Mouse (Mus musculus): Measurements from ENCODE around the gene Mettl25. TPM values are rescaled to one million over a fixed set of nuclear protein-coding genes. Genes with fewer than 3 reads are reported as not detected.

The Mettl25 gene
- 10.0 and 11.2 TPM in 2 replicates for polyA plus RNA-seq (2016; fragmentation: Nextera tagmentation; extraction: Ambion mirVana)

DNA sequence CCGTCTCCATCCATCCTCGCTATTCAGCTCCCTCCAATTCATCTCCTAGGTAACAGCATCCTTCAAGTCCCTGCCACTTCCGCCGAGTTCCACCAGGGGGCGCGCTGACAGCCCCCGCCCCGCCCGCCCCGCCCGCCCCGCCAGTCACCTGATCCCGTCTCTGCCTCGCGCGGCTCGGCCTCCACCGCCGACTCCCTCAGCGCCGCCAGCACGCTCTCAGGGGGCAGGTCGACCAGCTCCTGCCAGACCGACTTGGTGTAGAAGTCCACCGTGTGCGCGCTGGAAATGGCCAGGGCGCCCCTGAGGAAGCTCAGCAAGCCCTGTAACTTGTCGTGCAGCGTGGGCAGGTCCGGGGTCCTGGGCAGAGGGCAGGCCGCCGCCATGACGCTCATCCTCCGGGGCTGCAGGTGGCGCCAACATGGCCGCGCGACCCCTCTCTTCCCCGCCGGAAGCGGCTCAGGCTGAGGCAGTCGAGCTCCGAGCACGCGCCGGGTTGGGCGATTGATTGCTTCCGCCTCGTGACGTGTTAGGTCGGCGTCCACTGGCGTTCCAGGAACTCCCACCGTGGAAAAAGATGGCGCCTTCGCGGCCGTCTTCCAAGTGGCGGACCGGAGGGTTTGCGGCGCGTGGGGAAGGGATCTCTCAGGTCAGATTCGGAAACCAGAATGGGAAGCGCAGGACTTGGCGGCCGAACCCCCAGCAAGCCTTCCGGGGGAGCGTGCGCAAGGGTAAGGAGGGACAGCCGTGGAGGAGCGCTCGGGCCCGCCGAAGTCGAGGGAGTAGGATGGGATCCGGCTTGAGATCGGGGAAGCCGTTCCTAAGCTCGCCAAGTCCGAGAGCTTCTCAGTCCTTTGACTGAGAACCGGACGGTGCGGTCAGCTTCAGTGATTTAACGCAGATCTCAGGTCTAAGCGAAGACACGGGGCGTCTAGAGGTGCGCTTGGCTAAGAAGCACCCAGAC is at the start of gene Mettl25, which contains the start of gene Ccdc59:
Gene Mettl25, minus strand, starts transcription at position 453 of the 961 bp plus-strand sequence.
Gene Ccdc59, plus strand, starts transcription at position 140 of the 961 bp plus-strand sequence.
- Histone ChIP-seq H3K4me2 (peak within 1 kb of the TSS; percentile 70), H3K36me3 (peaks cover 36% of the 10 kb centered on the region), H3K27ac (ENCODE audit: poor library complexity, severe bottlenecking) (peak within 1 kb of the TSS; percentile 95), H3K27me3 (replicated peaks) (no peaks in the 10 kb centered on the region), H3K9me3 (replicated peaks) (no peaks in the 10 kb centered on the region), H3K9ac (peak within 1 kb of the TSS; percentile 88), H3K4me3 (peak within 1 kb of the TSS; percentile 87), H3K4me1 (replicated peaks) (peaks cover 4% of the 10 kb centered on the region)
- under 1% methylated on average over 87 of the region's 90 CpGs for WGBS
- ATAC-seq (ENCODE audit: insufficient number of reproducible peaks, low FRiP score): peak; percentile 99

- no peak overlapping the region for H3K4me3 ChIP-seq
- no peak for ATAC-seq (ENCODE audit: insufficient number of reproducible peaks, low FRiP score)
- no peak overlapping the region for H3K9ac ChIP-seq
- H3K4me1 ChIP-seq (replicated peaks): no peaks in the 10 kb centered on the region
- H3K27me3 ChIP-seq (replicated peaks): no peaks in the 10 kb centered on the region
- 47% methylated on average over 4 of the region's 4 CpGs for WGBS
- no peak overlapping the region for H3K4me2 ChIP-seq
- no peaks in the 10 kb centered on the region for H3K36me3 ChIP-seq
- H3K27ac ChIP-seq (ENCODE audit: poor library complexity, severe bottlenecking): no peak overlapping the region
- no peaks in the 10 kb centered on the region; the same call in 1 of the 2 replicates for H3K9me3 ChIP-seq (replicated peaks)
Observed at GRCm38 (mm10) chr10:105867312-105867711, 26.1 kb upstream of the Mettl25 start.

GRCm38 (mm10) chr10:105851136-105851535 is 10.0 kb upstream of the Mettl25 start:
- ATAC-seq (ENCODE audit: insufficient number of reproducible peaks, low FRiP score): no peak
- Histone ChIP-seq H3K4me2 (no peak overlapping the region), H3K27ac (ENCODE audit: poor library complexity, severe bottlenecking) (no peak overlapping the region), H3K27me3 (replicated peaks) (no peaks in the 10 kb centered on the region), H3K36me3 (peaks cover 33% of the 10 kb centered on the region), H3K9me3 (replicated peaks) (no peaks in the 10 kb centered on the region), H3K9ac (no peak overlapping the region), H3K4me3 (no peak overlapping the region), H3K4me1 (replicated peaks) (peaks cover 7% of the 10 kb centered on the region)
- 52% methylated on average over 4 of the region's 4 CpGs for WGBS

DNA sequence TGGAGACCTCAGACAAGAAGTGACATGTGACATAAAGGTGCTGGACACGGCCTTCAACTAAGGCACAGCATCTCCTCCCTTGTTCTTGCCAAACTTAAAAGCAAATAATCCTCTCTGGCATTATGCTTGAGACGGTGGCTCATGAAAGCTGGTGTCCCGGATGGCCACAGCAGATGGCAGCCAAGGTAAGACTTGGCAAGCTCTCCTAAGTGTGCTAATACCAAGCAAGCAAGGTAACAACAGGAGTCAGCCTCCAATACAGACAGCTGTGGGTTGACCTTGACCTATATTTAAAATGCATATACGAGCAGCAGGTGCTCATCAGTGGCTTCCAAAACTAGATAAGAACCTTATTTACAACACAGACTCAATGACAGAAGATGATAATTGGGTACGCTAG is 9.1 kb upstream of the Mettl25 start:
- WGBS: 84% methylated on average over 5 of the region's 5 CpGs
- H3K4me1 ChIP-seq (replicated peaks): peaks cover 7% of the 10 kb centered on the region
- no peak for ATAC-seq (ENCODE audit: insufficient number of reproducible peaks, low FRiP score)

DNA sequence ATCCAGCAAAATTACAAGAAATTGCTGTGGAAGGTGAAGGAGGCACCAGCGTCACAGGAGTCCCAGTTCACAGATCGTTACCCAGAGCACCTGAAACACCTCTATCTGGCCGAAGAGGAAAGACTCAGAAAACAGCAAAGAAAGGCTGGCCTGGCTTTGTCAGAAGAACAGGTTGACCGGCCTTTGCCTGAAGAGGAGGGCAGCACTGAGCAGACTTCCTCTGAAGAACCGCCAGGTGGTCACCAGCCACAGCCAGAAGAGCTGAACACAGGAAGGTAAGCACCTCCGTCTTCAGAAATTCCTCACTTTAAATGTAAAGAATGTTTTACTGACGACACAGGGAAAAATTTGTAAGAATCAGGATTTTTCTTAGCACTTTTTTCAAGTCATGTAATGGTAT is 1.4 kb upstream of the Mettl25 start:
- peaks cover 4% of the 10 kb centered on the region for H3K4me1 ChIP-seq (replicated peaks)
- H3K27ac ChIP-seq (ENCODE audit: poor library complexity, severe bottlenecking): no peak overlapping the region
- H3K27me3 ChIP-seq (replicated peaks): no peaks in the 10 kb centered on the region
- ATAC-seq (ENCODE audit: insufficient number of reproducible peaks, low FRiP score): no peak
- no peaks in the 10 kb centered on the region for H3K9me3 ChIP-seq (replicated peaks)
- no peak overlapping the region for H3K9ac ChIP-seq
- H3K4me3 ChIP-seq: no peak overlapping the region
- 75% methylated on average over 7 of the region's 7 CpGs for WGBS
- H3K36me3 ChIP-seq: peaks cover 44% of the 10 kb centered on the region
- no peak overlapping the region for H3K4me2 ChIP-seq

More for the DNA sequence above, 9.1 kb upstream of the Mettl25 start:
- Histone ChIP-seq H3K36me3 (peaks cover 40% of the 10 kb centered on the region), H3K27me3 (replicated peaks) (no peaks in the 10 kb centered on the region), H3K4me2 (no peak overlapping the region), H3K9me3 (replicated peaks) (no peaks in the 10 kb centered on the region), H3K4me3 (no peak overlapping the region), H3K9ac (no peak overlapping the region), H3K27ac (ENCODE audit: poor library complexity, severe bottlenecking) (no peak overlapping the region)

DNA sequence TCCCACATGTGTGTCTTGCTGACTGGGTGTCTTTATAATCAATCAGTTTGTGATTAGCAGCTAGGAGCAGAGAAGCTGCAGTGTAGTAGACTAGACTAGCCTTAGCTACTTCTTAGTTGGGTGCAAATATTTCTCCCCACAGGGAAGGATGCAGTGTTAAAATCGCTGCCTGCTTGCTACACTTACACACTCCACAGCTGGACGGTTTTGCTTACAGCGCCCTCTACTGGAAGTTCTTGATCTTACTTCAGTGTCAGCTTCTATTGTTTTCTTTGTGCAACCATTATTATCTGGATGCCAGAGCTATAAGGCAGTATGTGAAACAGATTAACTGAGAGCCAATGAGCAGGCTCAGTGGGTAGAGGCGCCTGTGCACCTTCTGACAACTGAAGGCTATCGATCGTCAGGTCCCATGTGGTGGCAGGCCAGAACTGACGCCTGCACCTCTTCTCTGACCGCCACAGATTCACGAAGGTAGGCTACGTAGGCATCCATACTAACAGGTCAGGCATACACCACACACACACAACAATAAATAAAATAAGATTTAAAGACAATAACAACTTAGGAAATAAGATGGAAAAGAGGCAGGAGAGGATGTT is 6.5 kb downstream of the Mettl25 start:
- ATAC-seq (ENCODE audit: insufficient number of reproducible peaks, low FRiP score): no peak
- H3K9ac ChIP-seq: no peak overlapping the region
- 61% methylated on average over 10 of the region's 10 CpGs for WGBS
- no peak overlapping the region for H3K4me2 ChIP-seq
- 0 out of 2 replicates have a peak, but pooled peaks cover 10% of the 10 kb centered on the region for H3K36me3 ChIP-seq
- no peak overlapping the region for H3K4me3 ChIP-seq
- H3K4me1 ChIP-seq (replicated peaks): no peaks in the 10 kb centered on the region
- no peaks in the 10 kb centered on the region for H3K27me3 ChIP-seq (replicated peaks)
- no peak overlapping the region for H3K27ac ChIP-seq (ENCODE audit: poor library complexity, severe bottlenecking)
- H3K9me3 ChIP-seq (replicated peaks): no peaks in the 10 kb centered on the region

GRCm38 (mm10) chr10:105806259-105807010 is 34.7 kb downstream of the Mettl25 start:
- H3K9ac ChIP-seq: no peak overlapping the region
- no peaks in the 10 kb centered on the region; the same call in 1 of the 2 replicates for H3K36me3 ChIP-seq
- no peak overlapping the region for H3K4me2 ChIP-seq
- ATAC-seq (ENCODE audit: insufficient number of reproducible peaks, low FRiP score): no peak
- no peaks in the 10 kb centered on the region for H3K4me1 ChIP-seq (replicated peaks)
- H3K9me3 ChIP-seq (replicated peaks): no peaks in the 10 kb centered on the region
- WGBS: 85% methylated on average over 7 of the region's 7 CpGs
- no peaks in the 10 kb centered on the region for H3K27me3 ChIP-seq (replicated peaks)
- no peak overlapping the region for H3K27ac ChIP-seq (ENCODE audit: poor library complexity, severe bottlenecking)
- H3K4me3 ChIP-seq: no peak overlapping the region

GRCm38 (mm10) chr10:105803461-105803860 is 37.7 kb downstream of the Mettl25 start:
- Histone ChIP-seq H3K4me2 (no peak overlapping the region), H3K4me3 (no peak overlapping the region), H3K27me3 (replicated peaks) (no peaks in the 10 kb centered on the region), H3K9me3 (replicated peaks) (no peaks in the 10 kb centered on the region), H3K9ac (no peak overlapping the region), H3K36me3 (0 out of 2 replicates have a peak, but pooled peaks cover 3% of the 10 kb centered on the region), H3K27ac (ENCODE audit: poor library complexity, severe bottlenecking) (no peak overlapping the region), H3K4me1 (replicated peaks) (no peaks in the 10 kb centered on the region)
- ATAC-seq (ENCODE audit: insufficient number of reproducible peaks, low FRiP score): no peak
- WGBS: 81% methylated on average over 2 of the region's 2 CpGs

DNA sequence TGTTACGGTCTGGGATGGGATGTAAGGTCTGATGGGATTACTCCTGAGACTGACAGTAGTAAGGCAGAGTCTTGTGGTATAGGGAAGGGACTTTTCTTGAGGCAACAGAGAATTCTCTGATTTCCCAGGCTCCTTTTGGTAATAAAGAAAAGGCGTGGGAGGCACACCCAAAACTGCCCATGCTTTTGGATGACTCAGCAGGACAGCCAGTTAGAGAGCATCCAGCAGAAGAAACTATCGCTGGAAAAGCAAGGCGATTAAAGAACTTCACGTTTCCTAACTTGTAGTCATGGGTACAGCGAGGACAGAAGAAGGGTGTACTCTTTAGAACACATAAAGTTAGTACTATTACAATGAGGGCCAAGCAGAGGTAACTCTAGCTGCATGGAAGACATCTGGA is 39.0 kb downstream of the Mettl25 start:
- no peak overlapping the region for H3K27ac ChIP-seq (ENCODE audit: poor library complexity, severe bottlenecking)
- no peak overlapping the region for H3K4me3 ChIP-seq
- no peak for ATAC-seq (ENCODE audit: insufficient number of reproducible peaks, low FRiP score)
- H3K9ac ChIP-seq: no peak overlapping the region
- H3K27me3 ChIP-seq (replicated peaks): no peaks in the 10 kb centered on the region
- 0 out of 2 replicates have a peak, but pooled peaks cover 3% of the 10 kb centered on the region for H3K36me3 ChIP-seq
- H3K4me1 ChIP-seq (replicated peaks): no peaks in the 10 kb centered on the region
- H3K4me2 ChIP-seq: no peak overlapping the region
- 88% methylated on average over 6 of the region's 6 CpGs for WGBS
- H3K9me3 ChIP-seq (replicated peaks): no peaks in the 10 kb centered on the region

GRCm38 (mm10) chr10:105801147-105801546 is 40.0 kb downstream of the Mettl25 start:
- Histone ChIP-seq H3K27ac (ENCODE audit: poor library complexity, severe bottlenecking) (no peak overlapping the region), H3K9me3 (replicated peaks) (no peaks in the 10 kb centered on the region), H3K4me2 (no peak overlapping the region), H3K27me3 (replicated peaks) (no peaks in the 10 kb centered on the region), H3K4me3 (no peak overlapping the region), H3K36me3 (0 out of 2 replicates have a peak, but pooled peaks cover 3% of the 10 kb centered on the region), H3K4me1 (replicated peaks) (no peaks in the 10 kb centered on the region), H3K9ac (no peak overlapping the region)
- 85% methylated on average over 6 of the region's 6 CpGs for WGBS
- no peak for ATAC-seq (ENCODE audit: insufficient number of reproducible peaks, low FRiP score)

All from heart, embryonic 12.5 days (tissue).